Mouse (Mus musculus): Measurements from ENCODE around the gene Mrps9.
"Not testable (repeated sequence)": the region's sequence is repeated elsewhere in the genome, so short reads cannot be mapped to it uniquely, and the experiment has no call there.

Mrps9 gene

GRCm38 (mm10) chr1:42850663-42851397, at the start of gene Mrps9:
Gene Mrps9, plus strand, starts transcription at chr1:42851233.
- DNase-seq (ENCODE audit: low read depth, low spot score) = peak; percentile 98

- no peak for DNase-seq (ENCODE audit: low read depth, low spot score)
Measured at GRCm38 (mm10) chr1:42813301-42813845, 37.7 kb upstream of the Mrps9 start.

GRCm38 (mm10) chr1:42814798-42815619, 36.0 kb upstream of the Mrps9 start:
- no peak for DNase-seq (ENCODE audit: low read depth, low spot score)

- no peak for DNase-seq (ENCODE audit: low read depth, low spot score)
Measured at GRCm38 (mm10) chr1:42851398-42851767, 350 bp downstream of the Mrps9 start.

- no peak for DNase-seq (ENCODE audit: low read depth, low spot score)
Measured at GRCm38 (mm10) chr1:42851810-42852209, 777 bp downstream of the Mrps9 start.

- no peak for DNase-seq (ENCODE audit: low read depth, low spot score)
Measured at GRCm38 (mm10) chr1:42864719-42865250, 13.8 kb downstream of the Mrps9 start.

- no peak for DNase-seq (ENCODE audit: low read depth, low spot score)
Measured at GRCm38 (mm10) chr1:42865336-42865939, 14.4 kb downstream of the Mrps9 start.

- peak; percentile 10 for DNase-seq (ENCODE audit: low read depth, low spot score)
Measured at GRCm38 (mm10) chr1:42865986-42866385, 15.0 kb downstream of the Mrps9 start.

GRCm38 (mm10) chr1:42867188-42867587, 16.2 kb downstream of the Mrps9 start:
- no peak for DNase-seq (ENCODE audit: low read depth, low spot score)

GRCm38 (mm10) chr1:42874174-42874573, 23.1 kb downstream of the Mrps9 start:
- DNase-seq (ENCODE audit: low read depth, low spot score) = no peak

GRCm38 (mm10) chr1:42875271-42875670, 24.2 kb downstream of the Mrps9 start:
- DNase-seq (ENCODE audit: low read depth, low spot score) = no peak

GRCm38 (mm10) chr1:42876463-42877093, 25.5 kb downstream of the Mrps9 start:
- no peak for DNase-seq (ENCODE audit: low read depth, low spot score)

GRCm38 (mm10) chr1:42877264-42877663, 26.2 kb downstream of the Mrps9 start:
- no peak for DNase-seq (ENCODE audit: low read depth, low spot score)

GRCm38 (mm10) chr1:42878851-42879250, 27.8 kb downstream of the Mrps9 start:
- no peak for DNase-seq (ENCODE audit: low read depth, low spot score)

GRCm38 (mm10) chr1:42882258-42882657, 31.2 kb downstream of the Mrps9 start:
- DNase-seq (ENCODE audit: low read depth, low spot score) = no peak

- DNase-seq (ENCODE audit: low read depth, low spot score) = not testable (repeated sequence)
Measured at GRCm38 (mm10) chr1:42883418-42883817, 32.4 kb downstream of the Mrps9 start.

GRCm38 (mm10) chr1:42887835-42888234, 36.8 kb downstream of the Mrps9 start:
- DNase-seq (ENCODE audit: low read depth, low spot score) = no peak

GRCm38 (mm10) chr1:42888541-42889349, 37.7 kb downstream of the Mrps9 start:
- no peak for DNase-seq (ENCODE audit: low read depth, low spot score)

- no peak for DNase-seq (ENCODE audit: low read depth, low spot score)
Measured at GRCm38 (mm10) chr1:42889421-42889887, 38.4 kb downstream of the Mrps9 start.

GRCm38 (mm10) chr1:42894695-42895094, 43.7 kb downstream of the Mrps9 start:
- DNase-seq (ENCODE audit: low read depth, low spot score) = no peak

All from skeletal muscle tissue, adult 2 months (tissue).